Mouse (Mus musculus) stomach, embryonic 16.5 days (tissue): ENCODE data around the gene Gtpbp10. TPM values are rescaled to one million over a fixed set of nuclear protein-coding genes. Genes with fewer than 3 reads are reported as not detected.

Source experiments
- ATAC-seq: fragments of 200-750 bp; cut with Nextera tagmentation; 2 replicates; pipeline ENCODE4 v1.8.0; 2017; ENCODE audit warnings: moderate number of reproducible peaks, moderate TSS enrichment; ENCODE audit not compliant: insufficient read depth, low FRiP score
- H3K27ac ChIP-seq: fragments of 300-500 bp; sonication (generic); 2 replicates; pipeline ENCODE4 v1.5.1; 2014; ENCODE audit warnings: low read length
- H3K27me3 ChIP-seq: fragments of 300-500 bp; sonication (generic); 2 replicates; pipeline ENCODE4 v1.6.1; 2014; ENCODE audit warnings: low read length, control low read depth, mixed read lengths; ENCODE audit not compliant: control insufficient read depth, insufficient read depth
- H3K36me3 ChIP-seq: fragments of 300-500 bp; sonication (generic); 2 replicates; pipeline ENCODE4 v1.6.1; 2014; ENCODE audit warnings: low read length; ENCODE audit not compliant: control insufficient read depth, insufficient read depth
- H3K4me1 ChIP-seq: fragments of 300-500 bp; sonication (generic); 2 replicates; pipeline ENCODE4 v1.6.1; 2014; ENCODE audit warnings: low read length, control low read depth, mixed read lengths; ENCODE audit not compliant: control insufficient read depth, insufficient read depth
- H3K4me2 ChIP-seq: fragments of 300-500 bp; sonication (generic); 2 replicates; pipeline ENCODE4 v1.6.1; 2014; ENCODE audit warnings: low read depth, low read length, mixed read lengths
- H3K4me3 ChIP-seq: fragments of 300-500 bp; sonication (generic); replicated peaks from 2 replicates; pipeline ENCODE4 v1.5.1; 2014; ENCODE audit warnings: mild to moderate bottlenecking, low read length
- H3K9ac ChIP-seq: fragments of 300-500 bp; sonication (generic); 2 replicates; pipeline ENCODE4 v1.6.1; 2014; ENCODE audit warnings: low read length
- H3K9me3 ChIP-seq: fragments of 300-500 bp; sonication (generic); replicated peaks from 2 replicates; pipeline ENCODE4 v1.6.1; 2016; ENCODE audit warnings: low read length, control low read depth; ENCODE audit not compliant: control insufficient read depth
- WGBS: fragments of 180-500 bp; shearing (Covaris S2); extraction: QIAGEN DNeasy Blood & Tissue Kit; methylation state at CpG from one replicate; pipeline ENCODE4 v1.1.7; 2014; 5-methylcytosine and 5-hydroxymethylcytosine counted together
- polyA plus RNA-seq: library from polyadenylated mRNA; unstranded; fragments of >200 nt; fragmentation: Nextera tagmentation; extraction: Ambion mirVana; gene quantifications from 2 replicates; pipeline ENCODE4 v1.2.1, GENCODE M21; 2015

Gene Gtpbp10
- polyA plus RNA-seq, 1 experiment from 2014 or later, result 23.4 TPM

- no peak for ATAC-seq
- WGBS, result 52% methylated on average over 20 of the region's 20 CpGs
These were observed 51.6 kb downstream of the Gtpbp10 start for GRCm38 (mm10) chr5:5507701-5508225.

GRCm38 (mm10) chr5:5504456-5504855 is 54.9 kb downstream of the Gtpbp10 start:
- no peak overlapping the region for H3K4me3 ChIP-seq
- no peak for ATAC-seq
- no peaks in the 10 kb centered on the region for H3K36me3 ChIP-seq
- H3K4me2 ChIP-seq, result no peak overlapping the region
- no peak overlapping the region for H3K27ac ChIP-seq
- H3K27me3 ChIP-seq, result no peaks in the 10 kb centered on the region
- no peak overlapping the region for H3K9ac ChIP-seq
- WGBS, result 87% methylated on average over 13 of the region's 13 CpGs
- H3K9me3 ChIP-seq, result no peaks in the 10 kb centered on the region
- no peaks in the 10 kb centered on the region for H3K4me1 ChIP-seq

More at GRCm38 (mm10) chr5:5507701-5508225, 51.6 kb downstream of the Gtpbp10 start:
- Histone ChIP-seq H3K9me3 (no peaks in the 10 kb centered on the region), H3K27ac (no peak overlapping the region), H3K9ac (no peak overlapping the region), H3K4me3 (no peak overlapping the region), H3K27me3 (no peaks in the 10 kb centered on the region), H3K4me2 (no peak overlapping the region), H3K4me1 (no peaks in the 10 kb centered on the region), H3K36me3 (no peaks in the 10 kb centered on the region)

- Histone ChIP-seq H3K36me3 (no peaks in the 10 kb centered on the region), H3K9me3 (no peaks in the 10 kb centered on the region), H3K27ac (no peak overlapping the region), H3K4me3 (no peak overlapping the region), H3K4me2 (no peak overlapping the region), H3K9ac (no peak overlapping the region), H3K27me3 (no peaks in the 10 kb centered on the region), H3K4me1 (no peaks in the 10 kb centered on the region)
- no peak for ATAC-seq
- 73% methylated on average over 4 of the region's 4 CpGs for WGBS
These were observed 56.0 kb downstream of the Gtpbp10 start for GRCm38 (mm10) chr5:5503381-5503780.

- 79% methylated on average over 2 of the region's 2 CpGs for WGBS
These were observed 57.8 kb downstream of the Gtpbp10 start for GRCm38 (mm10) chr5:5501583-5501982.

GRCm38 (mm10) chr5:5496393-5496792 is 62.9 kb downstream of the Gtpbp10 start:
- WGBS, result 54% methylated on average over 3 of the region's 3 CpGs
- Histone ChIP-seq H3K27ac (no peak overlapping the region), H3K4me3 (no peak overlapping the region), H3K27me3 (no peaks in the 10 kb centered on the region), H3K9me3 (no peaks in the 10 kb centered on the region), H3K4me1 (no peaks in the 10 kb centered on the region), H3K9ac (no peak overlapping the region), H3K36me3 (no peaks in the 10 kb centered on the region), H3K4me2 (no peak overlapping the region)
- no peak for ATAC-seq

More at GRCm38 (mm10) chr5:5501583-5501982, 57.8 kb downstream of the Gtpbp10 start:
- ATAC-seq, result no peak
- no peak overlapping the region for H3K27ac ChIP-seq
- H3K4me1 ChIP-seq, result no peaks in the 10 kb centered on the region
- no peak overlapping the region for H3K9ac ChIP-seq
- H3K36me3 ChIP-seq, result no peaks in the 10 kb centered on the region
- no peaks in the 10 kb centered on the region for H3K27me3 ChIP-seq
- H3K4me2 ChIP-seq, result no peak overlapping the region
- H3K9me3 ChIP-seq, result no peaks in the 10 kb centered on the region
- no peak overlapping the region for H3K4me3 ChIP-seq

- no peaks in the 10 kb centered on the region for H3K9me3 ChIP-seq
- no peak overlapping the region for H3K4me3 ChIP-seq
- ATAC-seq, result no peak; the same call in 1 of the 2 replicates
- H3K36me3 ChIP-seq, result no peaks in the 10 kb centered on the region
- H3K27me3 ChIP-seq, result no peaks in the 10 kb centered on the region
- no peak overlapping the region for H3K27ac ChIP-seq
- H3K9ac ChIP-seq, result no peak overlapping the region
- peak overlapping the region; percentile 10; the same call in 1 of the 2 replicates for H3K4me2 ChIP-seq
- H3K4me1 ChIP-seq, result no peaks in the 10 kb centered on the region
- 77% methylated on average over 4 of the region's 4 CpGs for WGBS
These were observed 64.3 kb downstream of the Gtpbp10 start for GRCm38 (mm10) chr5:5495042-5495441.

GRCm38 (mm10) chr5:5494269-5495005 is 64.9 kb downstream of the Gtpbp10 start:
- no peak overlapping the region for H3K9ac ChIP-seq
- no peaks in the 10 kb centered on the region for H3K4me1 ChIP-seq
- H3K4me2 ChIP-seq, result peak overlapping the region; percentile 10; the same call in 1 of the 2 replicates
- WGBS, result 35% methylated on average over 16 of the region's 16 CpGs
- no peaks in the 10 kb centered on the region for H3K9me3 ChIP-seq
- no peaks in the 10 kb centered on the region for H3K36me3 ChIP-seq
- H3K27ac ChIP-seq, result no peak overlapping the region
- ATAC-seq, result peak; percentile 29; the same call in 1 of the 2 replicates
- H3K27me3 ChIP-seq, result no peaks in the 10 kb centered on the region
- H3K4me3 ChIP-seq, result no peak overlapping the region

- Histone ChIP-seq H3K4me1 (no peaks in the 10 kb centered on the region), H3K4me3 (no peak overlapping the region), H3K9ac (no peak overlapping the region), H3K9me3 (no peaks in the 10 kb centered on the region), H3K27me3 (no peaks in the 10 kb centered on the region), H3K36me3 (no peaks in the 10 kb centered on the region), H3K4me2 (no peak overlapping the region), H3K27ac (no peak overlapping the region)
- no peak for ATAC-seq
- WGBS, result 91% methylated on average over 4 of the region's 4 CpGs
These were observed 67.2 kb downstream of the Gtpbp10 start for GRCm38 (mm10) chr5:5492163-5492562.
